Mouse (Mus musculus) MEL (cell line): Measurements from ENCODE around the gene Dusp13. TPM values are rescaled to one million over a fixed set of nuclear protein-coding genes. Genes with fewer than 3 reads are reported as not detected.

Source experiments
- DNase-seq: peaks from one replicate; pipeline ENCODE4 v3.0.0; 2011; ENCODE audit warnings: low read depth, low spot score
- H3K27ac ChIP-seq: 2 replicates; pipeline ENCODE4 v1.5.1; 2012; ENCODE audit warnings: low read depth, mild to moderate bottlenecking, control low read depth, low read length, moderate library complexity; ENCODE audit not compliant: control insufficient read depth
- H3K27me3 ChIP-seq, 2 experiments: fragments of 150-350 bp in 1 of 2; sonication (generic) in 1 of 2; 2 replicates each; pipeline ENCODE4 v1.6.1; 2012; ENCODE audit warnings: low read length in 2 of 2, mild to moderate bottlenecking in 2 of 2, improper control_type of control experiment in 1 of 2, moderate library complexity in 1 of 2; ENCODE audit not compliant: insufficient read depth in 2 of 2, control insufficient read depth in 1 of 2
- H3K36me3 ChIP-seq, 2 experiments: 2 replicates each; pipeline ENCODE4 v1.6.1; 2012 to 2014; ENCODE audit warnings: low read length in 2 of 2, improper control_type of control experiment in 1 of 2, inconsistent platforms in 1 of 2, mild to moderate bottlenecking in 1 of 2; ENCODE audit not compliant: insufficient read depth in 2 of 2, control insufficient read depth in 1 of 2
- H3K4me1 ChIP-seq, 2 experiments: fragments of 150-350 bp in 1 of 2; sonication (generic) in 1 of 2; 2 replicates each; pipeline ENCODE4 v1.6.1; 2012; ENCODE audit warnings: low read length in 2 of 2, improper control_type of control experiment in 1 of 2, mild to moderate bottlenecking in 1 of 2; ENCODE audit not compliant: insufficient read depth in 2 of 2, control insufficient read depth in 1 of 2
- H3K4me3 ChIP-seq, 2 experiments: fragments of 150-350 bp in 1 of 2; sonication (generic) in 1 of 2; 2 replicates each; pipeline ENCODE4 v1.5.1; 2012; ENCODE audit warnings: low read depth in 2 of 2, low read length in 2 of 2, mild to moderate bottlenecking in 2 of 2, moderate library complexity in 2 of 2, control low read depth in 1 of 2, improper control_type of control experiment in 1 of 2; ENCODE audit not compliant: control insufficient read depth in 1 of 2, insufficient read depth in 1 of 2
- H3K79me2 ChIP-seq: 2 replicates; pipeline ENCODE4 v1.6.1; 2012; ENCODE audit warnings: mild to moderate bottlenecking, low read length, moderate library complexity; ENCODE audit not compliant: control insufficient read depth, poor library complexity, insufficient read depth
- H3K9ac ChIP-seq: 2 replicates; pipeline ENCODE4 v1.6.1; 2012; ENCODE audit warnings: low read depth, mild to moderate bottlenecking, control low read depth, low read length, moderate library complexity; ENCODE audit not compliant: control insufficient read depth, poor library complexity, severe bottlenecking
- H3K9me3 ChIP-seq: fragments of 150-350 bp; sonication (generic); replicated peaks from 2 replicates; pipeline ENCODE4 v1.6.1; 2012; ENCODE audit warnings: mild to moderate bottlenecking, low read length, improper control_type of control experiment, moderate library complexity; ENCODE audit not compliant: insufficient read depth
- CHD2 ChIP-seq: IDR thresholded peaks from 2 replicates; pipeline ENCODE4 v1.6.1; 2011; ENCODE audit warnings: low read length, improper control_type of control experiment
- CTCF ChIP-seq, 3 experiments: IDR thresholded peaks in 2 of 3; conservative IDR thresholded peaks in 1 of 3; 2 replicates each; pipeline ENCODE4 v1.5.1; 2011 to 2012; ENCODE audit warnings: low read length in 3 of 3, low read depth in 2 of 3, mild to moderate bottlenecking in 2 of 3, improper control_type of control experiment in 1 of 3, inconsistent platforms in 1 of 3, mixed read lengths in 1 of 3, moderate library complexity in 1 of 3; ENCODE audit not compliant: control insufficient read depth in 1 of 3, insufficient read depth in 1 of 3, poor library complexity in 1 of 3, severe bottlenecking in 1 of 3
- EP300 ChIP-seq, 2 experiments: IDR thresholded peaks; 2 replicates each; pipeline ENCODE4 v1.6.1; 2011; ENCODE audit warnings: improper control_type of control experiment in 2 of 2, low read length in 2 of 2, low read depth in 1 of 2, mild to moderate bottlenecking in 1 of 2
- ETS1 ChIP-seq: IDR thresholded peaks from 2 replicates; pipeline ENCODE4 v1.6.1; 2012; ENCODE audit warnings: low read depth, mild to moderate bottlenecking, inconsistent platforms, low read length, improper control_type of control experiment, moderate library complexity
- GABPA ChIP-seq: IDR thresholded peaks from 2 replicates; pipeline ENCODE4 v1.6.1; 2012; ENCODE audit warnings: low read depth, mild to moderate bottlenecking, inconsistent platforms, low read length, improper control_type of control experiment, moderate library complexity
- GATA1 ChIP-seq: IDR thresholded peaks from 2 replicates; pipeline ENCODE4 v1.6.1; 2011; ENCODE audit warnings: low read depth, low read length, improper control_type of control experiment
- KAT2A ChIP-seq: conservative IDR thresholded peaks from 2 replicates; pipeline ENCODE4 v1.6.1; 2012; ENCODE audit warnings: low read depth, low read length, improper control_type of control experiment, inconsistent platforms
- MAFK ChIP-seq: IDR thresholded peaks from 2 replicates; pipeline ENCODE4 v1.6.1; 2011; ENCODE audit warnings: low read depth, mild to moderate bottlenecking, low read length, improper control_type of control experiment, borderline replicate concordance
- MAX ChIP-seq: IDR thresholded peaks from 2 replicates; pipeline ENCODE4 v1.6.1; 2011; ENCODE audit warnings: low read length, improper control_type of control experiment
- MAZ ChIP-seq: IDR thresholded peaks from 2 replicates; pipeline ENCODE4 v1.6.1; 2012; ENCODE audit warnings: low read depth, mild to moderate bottlenecking, inconsistent platforms, low read length, improper control_type of control experiment
- RAD21 ChIP-seq: IDR thresholded peaks from 2 replicates; pipeline ENCODE4 v1.6.1; 2011; ENCODE audit warnings: mild to moderate bottlenecking, low read depth, low read length, improper control_type of control experiment
- RCOR1 ChIP-seq: IDR thresholded peaks from 2 replicates; pipeline ENCODE4 v1.6.1; 2012; ENCODE audit warnings: low read depth, mild to moderate bottlenecking, inconsistent platforms, low read length, improper control_type of control experiment
- SMC3 ChIP-seq: IDR thresholded peaks from 2 replicates; pipeline ENCODE4 v1.6.1; 2011; ENCODE audit warnings: low read depth, low read length, improper control_type of control experiment
- TAL1 ChIP-seq: IDR thresholded peaks from 2 replicates; pipeline ENCODE4 v1.6.1; 2012; ENCODE audit warnings: mild to moderate bottlenecking, inconsistent platforms, low read length, moderate library complexity, mixed read lengths
- TCF12 ChIP-seq: IDR thresholded peaks from 2 replicates; pipeline ENCODE4 v1.6.1; 2014; ENCODE audit warnings: low read depth, mild to moderate bottlenecking, inconsistent platforms, low read length, improper control_type of control experiment, moderate library complexity
- USF1 ChIP-seq: IDR thresholded peaks from 2 replicates; pipeline ENCODE4 v1.6.1; 2014; ENCODE audit warnings: low read depth, mild to moderate bottlenecking, inconsistent platforms, low read length, improper control_type of control experiment, moderate library complexity
- USF2 ChIP-seq, 2 experiments: IDR thresholded peaks; 2 replicates each; pipeline ENCODE4 v1.6.1; 2011 to 2012; ENCODE audit warnings: improper control_type of control experiment in 2 of 2, low read length in 2 of 2, borderline replicate concordance in 1 of 2, inconsistent platforms in 1 of 2, low read depth in 1 of 2, mild to moderate bottlenecking in 1 of 2; ENCODE audit not compliant: insufficient read depth in 1 of 2
- ZC3H11A ChIP-seq: IDR thresholded peaks from 2 replicates; pipeline ENCODE4 v1.6.1; 2012; ENCODE audit warnings: low read depth, mild to moderate bottlenecking, inconsistent platforms, low read length, improper control_type of control experiment
- ZKSCAN1 ChIP-seq: IDR thresholded peaks from 2 replicates; pipeline ENCODE4 v1.6.1; 2012; ENCODE audit warnings: low read depth, mild to moderate bottlenecking, inconsistent platforms, low read length, improper control_type of control experiment, moderate library complexity
- polyA plus RNA-seq, 2 experiments: library from polyadenylated mRNA; stranded (reverse) in 1 of 2; unstranded in 1 of 2; fragments of >175 nt in 1 of 2; fragments of >200 nt in 1 of 2; gene quantifications; 2 replicates each; pipeline versions ENCODE4 v1.2.1 to v1.2.4; 2012; ENCODE audit warnings: low replicate concordance in 2 of 2, low read depth in 1 of 2; ENCODE audit not compliant: insufficient read length in 2 of 2, insufficient read depth in 1 of 2, missing spikeins in 1 of 2
- total RNA-seq: library from RNA; depleted of rRNA; stranded (reverse); fragments of 300-350 nt; gene quantifications from 2 replicates; pipeline ENCODE4 v1.2.3, GENCODE M21; 2012

Dusp13 gene
- total and polyA plus RNA-seq, 3 experiments: 0.08 TPM; not detected in 2

DNA sequence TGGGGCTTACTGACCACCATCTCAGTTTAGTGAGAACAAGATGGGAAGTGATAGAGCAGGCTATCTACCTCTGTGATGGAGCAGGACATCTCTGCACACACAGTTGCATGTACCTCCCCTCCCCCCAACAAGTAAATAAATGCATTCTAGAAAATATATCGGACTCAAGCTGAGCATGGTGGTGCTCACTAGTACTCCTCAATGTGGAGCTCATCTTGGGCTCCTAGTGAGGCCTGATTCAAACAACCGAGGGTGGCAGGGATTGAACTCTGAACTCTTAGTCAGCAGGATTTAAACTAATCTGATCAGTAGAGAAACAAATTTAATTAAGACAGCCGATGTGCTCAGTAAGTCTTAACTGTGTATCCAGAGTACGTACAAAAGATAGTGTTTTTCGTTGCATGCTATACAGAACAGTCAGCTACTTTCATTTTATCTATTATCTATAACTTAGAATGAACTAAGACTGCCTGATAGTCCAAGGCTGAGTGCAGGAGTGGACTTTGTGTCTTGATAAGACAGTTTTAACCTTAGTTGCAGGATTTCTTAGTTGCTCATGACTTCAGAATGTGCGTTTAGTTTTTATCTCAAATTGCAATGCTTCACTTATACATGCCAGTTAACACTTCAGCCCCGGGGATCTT, 14.9 kb upstream of the Dusp13 start:
- peak; percentile 21 to 36; a peak in 2 of 4 replicates for TF ChIP-seq EP300 (IDR thresholded peaks at IDR 0.05; ENCODE audit: low read depth in 1 of 2, low read length in 2 of 2)
- TF ChIP-seq GATA1: peak; percentile 62
- TF ChIP-seq TCF12: peak; percentile 55; the same call in 1 of the 2 replicates
- no peak for TF ChIP-seq MAX
- no peak for TF ChIP-seq MAFK
- no peak for TF ChIP-seq USF2 (IDR thresholded peaks at IDR 0.05; ENCODE audit: borderline replicate concordance in 1 of 2, insufficient read depth in 1 of 2, low read depth in 1 of 2, low read length in 2 of 2)
- TF ChIP-seq ETS1: peak; percentile 39; the same call in 1 of the 2 replicates
- no peak for TF ChIP-seq USF1
- H3K36me3 ChIP-seq: peaks cover 0 to 17% of the 10 kb centered on the region in 2 experiments; a peak in 2 of 4 replicates
- H3K9me3 ChIP-seq: no peaks in the 10 kb centered on the region
- H3K27me3 ChIP-seq: no peaks in the 10 kb centered on the region
- H3K4me3 ChIP-seq: peak overlapping the region; percentile 18 to 54; a peak in 3 of 4 replicates
- DNase-seq: peak; percentile 61
- H3K27ac ChIP-seq: peak overlapping the region; percentile 13; the same call in 1 of the 2 replicates
- no peak overlapping the region for H3K9ac ChIP-seq
- H3K79me2 ChIP-seq: peaks cover 15% of the 10 kb centered on the region
- peaks cover 15 to 17% of the 10 kb centered on the region in 2 experiments for H3K4me1 ChIP-seq

- Histone ChIP-seq H3K9ac (no peak overlapping the region), H3K36me3 (peaks cover 0 to 17% of the 10 kb centered on the region in 2 experiments; a peak in 2 of 4 replicates), H3K79me2 (peaks cover 15% of the 10 kb centered on the region), H3K27ac (no peak overlapping the region), H3K27me3 (no peaks in the 10 kb centered on the region), H3K4me1 (peaks cover 16 to 17% of the 10 kb centered on the region in 2 experiments), H3K9me3 (no peaks in the 10 kb centered on the region), H3K4me3 (no peak overlapping the region)
- TF ChIP-seq CTCF (IDR thresholded peaks at IDR 0.05 in 2 of 3, conservative IDR thresholded peaks at IDR 0.05 in 1 of 3; ENCODE audit: control insufficient read depth in 1 of 3, insufficient read depth in 1 of 3, low read depth in 2 of 3, low read length in 3 of 3, poor library complexity in 1 of 3, severe bottlenecking in 1 of 3): no peak
- TF ChIP-seq RAD21: no peak
- TF ChIP-seq GABPA: no peak
- no peak for TF ChIP-seq MAZ
- no peak for TF ChIP-seq RCOR1
- TF ChIP-seq CHD2: no peak
- no peak for TF ChIP-seq TAL1
- TF ChIP-seq KAT2A: no peak
- no peak for TF ChIP-seq ZKSCAN1
- TF ChIP-seq ZC3H11A: no peak
- no peak for TF ChIP-seq SMC3
- no peak for TF ChIP-seq USF1
- no peak for DNase-seq
These were observed 13.7 kb upstream of the Dusp13 start for GRCm38 (mm10) chr14:21764646-21765045.
